Mouse (Mus musculus) lung, postnatal 14 days (tissue): ENCODE data around the gene Igfbpl1.

ENCODE experiments used
- DNase-seq: peaks from one replicate; pipeline ENCODE4 v3.0.0; 2021

Gene Igfbpl1

GRCm38 (mm10) chr4:45826275-45827040 lies at the start of gene Igfbpl1:
Gene Igfbpl1, minus strand, starts transcription at chr4:45826923.
- no peak for DNase-seq

GRCm38 (mm10) chr4:45872147-45872546 lies 45.4 kb upstream of the Igfbpl1 start:
- DNase-seq, result no peak

DNA sequence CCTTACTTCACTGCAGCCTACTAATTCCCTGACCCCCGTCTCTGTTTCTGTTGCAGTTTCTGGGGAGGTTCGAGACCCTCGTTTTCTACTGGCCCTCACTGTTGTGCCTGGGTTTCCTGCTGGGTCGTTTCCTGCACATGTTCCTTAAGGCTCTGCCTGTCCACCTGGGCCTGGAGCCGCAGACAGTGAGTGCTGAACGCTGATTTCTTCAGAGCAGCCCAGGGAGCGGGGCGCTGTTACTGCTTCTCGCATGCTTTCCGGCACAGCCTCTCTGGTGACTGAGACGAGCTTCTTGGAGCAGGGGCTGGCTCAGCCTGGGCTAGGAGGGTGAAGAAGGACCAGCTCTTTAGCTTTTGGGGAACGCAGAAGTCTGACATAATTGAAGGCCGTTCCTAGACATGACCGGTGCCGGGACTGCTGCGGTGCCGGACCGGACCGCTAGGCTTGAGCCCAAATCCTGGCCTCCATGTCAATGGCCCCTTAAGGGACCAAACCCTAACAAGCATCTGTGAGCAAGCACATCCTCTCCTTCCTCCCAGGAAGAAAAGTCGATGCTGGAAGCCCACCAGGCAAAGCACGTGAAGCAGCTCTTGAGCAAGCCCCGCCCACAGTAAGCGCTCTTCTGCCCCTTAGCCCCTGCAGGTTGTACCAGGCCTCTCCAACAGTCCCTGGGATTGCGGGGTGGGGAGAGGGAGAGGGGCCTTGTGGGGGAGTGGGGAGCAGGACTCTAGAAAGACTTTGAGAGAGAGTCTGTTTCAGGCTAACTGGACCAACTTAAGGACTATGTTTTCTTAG lies 42.5 kb upstream of the Igfbpl1 start:
- DNase-seq, result no peak

DNA sequence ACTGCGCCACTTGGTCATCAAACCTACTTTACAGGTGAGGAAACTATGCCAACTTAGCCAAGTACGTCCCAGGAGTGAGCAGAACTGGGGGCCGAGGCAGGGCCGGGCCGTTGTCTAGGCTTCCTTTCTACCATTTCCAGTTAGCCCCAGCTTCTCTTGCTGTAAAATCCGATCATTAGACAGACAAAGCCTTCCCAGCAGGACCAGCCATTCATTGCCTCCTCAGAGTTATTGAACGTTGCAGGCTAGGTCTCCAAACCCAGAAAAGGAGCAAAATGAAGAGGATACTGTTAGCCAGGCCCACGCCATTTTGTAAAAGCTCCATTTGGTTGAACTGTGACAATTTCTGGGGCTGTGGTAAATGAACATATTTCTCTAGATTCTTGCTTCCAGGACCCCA lies 40.7 kb upstream of the Igfbpl1 start:
- DNase-seq, result no peak

- DNase-seq, result no peak
These were observed 34.4 kb upstream of the Igfbpl1 start for GRCm38 (mm10) chr4:45861160-45861559.

- peak; percentile 83 for DNase-seq
These were observed 29.2 kb upstream of the Igfbpl1 start for GRCm38 (mm10) chr4:45855803-45856424.

DNA sequence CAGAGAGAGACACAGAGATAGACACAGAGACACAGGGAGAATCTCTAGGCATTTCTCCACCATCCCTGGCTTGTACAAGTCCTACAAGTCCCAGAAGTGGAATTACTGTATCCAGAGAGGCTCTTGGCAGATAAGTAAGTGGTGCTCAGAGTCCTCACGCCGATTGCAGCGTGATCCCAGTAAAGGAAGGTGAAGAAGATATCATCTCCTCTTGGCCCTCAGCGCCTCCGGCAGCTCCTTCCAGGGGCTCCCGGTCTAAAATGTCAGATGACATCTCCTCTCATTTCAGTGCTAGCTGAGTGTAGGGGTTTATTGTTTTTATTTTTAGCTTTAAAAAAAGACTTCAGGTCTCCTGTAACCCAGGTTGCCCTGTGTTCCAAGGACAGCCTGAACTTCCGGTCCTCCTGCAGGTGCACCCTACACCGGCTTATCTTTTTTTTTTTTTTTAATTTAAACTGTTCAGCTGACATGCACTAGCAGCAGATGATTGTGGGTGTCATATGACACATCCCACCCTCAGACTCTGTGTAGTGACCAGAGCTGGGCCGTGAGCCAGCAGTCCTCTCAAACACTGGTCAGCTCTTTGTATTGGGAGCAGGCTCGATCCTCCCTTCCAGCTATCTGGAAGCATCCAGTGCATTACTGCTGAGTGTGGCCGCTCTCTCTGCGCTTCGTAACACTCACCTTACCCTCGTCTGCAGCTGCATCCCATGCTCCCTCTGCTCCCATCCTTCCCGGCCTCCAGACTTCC lies 26.9 kb upstream of the Igfbpl1 start:
- DNase-seq, result peak; percentile 5

DNA sequence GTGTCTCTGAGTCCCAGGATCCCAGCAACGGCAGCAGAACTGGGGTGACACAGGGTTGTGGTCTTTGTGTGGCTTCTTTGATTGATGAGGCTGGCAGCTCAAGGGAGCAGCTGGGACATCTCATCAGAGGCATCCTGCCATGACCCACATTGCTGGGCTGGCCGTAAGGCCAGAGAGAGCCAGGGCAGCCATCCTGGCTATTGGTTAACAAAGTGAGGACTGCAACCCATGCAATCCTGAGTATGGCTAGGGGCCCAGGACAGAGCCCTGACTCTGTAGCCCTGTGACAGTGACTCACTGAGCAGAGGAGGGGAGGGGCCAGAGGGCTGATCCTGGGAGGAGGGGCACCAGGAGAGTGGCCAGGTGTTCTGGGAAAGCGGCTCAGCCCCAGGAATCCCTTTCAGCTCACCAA lies 24.9 kb upstream of the Igfbpl1 start:
- DNase-seq, result peak; percentile 31

- DNase-seq, result no peak
These were observed 22.7 kb upstream of the Igfbpl1 start for GRCm38 (mm10) chr4:45849419-45849818.

- no peak for DNase-seq
These were observed 22.1 kb upstream of the Igfbpl1 start for GRCm38 (mm10) chr4:45848825-45849156.

- no peak for DNase-seq
These were observed 21.5 kb upstream of the Igfbpl1 start, which contains the start of gene Stra6l for GRCm38 (mm10) chr4:45848109-45848824. Gene Stra6l, plus strand, starts transcription at chr4:45848664.

DNA sequence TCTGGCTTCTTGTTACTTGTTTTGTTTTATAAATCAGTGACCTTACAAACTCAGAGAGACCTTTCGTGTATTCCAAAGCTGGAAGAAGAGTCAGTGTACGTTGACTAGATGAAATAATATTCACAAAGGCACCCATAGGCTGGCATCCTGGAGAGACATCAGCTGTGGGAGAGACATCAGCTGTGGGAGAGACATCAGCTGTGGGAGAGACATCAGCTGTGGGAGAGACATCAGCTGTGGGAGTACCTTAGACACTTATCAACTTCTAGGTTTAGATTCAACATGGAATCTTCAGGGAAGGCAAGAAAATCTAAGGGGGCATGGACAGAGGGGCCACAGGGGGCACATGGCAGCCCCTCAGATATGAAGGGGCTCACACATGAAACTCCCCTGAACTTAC lies 19.5 kb upstream of the Igfbpl1 start:
- no peak for DNase-seq

- peak; percentile 39 for DNase-seq
These were observed 17.6 kb upstream of the Igfbpl1 start for GRCm38 (mm10) chr4:45844355-45844754.

- no peak for DNase-seq
These were observed 6.7 kb upstream of the Igfbpl1 start for GRCm38 (mm10) chr4:45833461-45833860.

DNA sequence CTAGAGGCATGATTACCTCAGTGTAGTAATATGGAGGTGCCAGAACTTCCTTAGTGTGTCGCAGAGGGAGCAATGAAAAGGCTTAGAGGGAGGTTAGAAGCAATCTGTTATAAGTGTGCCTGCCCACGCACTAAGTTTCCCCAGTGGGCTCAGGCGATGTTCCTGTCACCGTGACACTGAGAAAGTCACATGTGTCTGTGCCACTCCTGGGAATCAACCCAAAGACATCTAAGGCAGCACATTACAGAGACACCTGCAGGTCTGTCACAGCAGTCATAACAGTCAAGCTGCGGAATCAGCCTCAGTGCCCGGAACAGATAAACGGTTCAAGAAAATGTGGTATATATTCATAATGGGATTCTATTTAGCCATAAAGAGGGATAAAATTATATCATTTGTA lies 5.3 kb upstream of the Igfbpl1 start:
- DNase-seq, result no peak

DNA sequence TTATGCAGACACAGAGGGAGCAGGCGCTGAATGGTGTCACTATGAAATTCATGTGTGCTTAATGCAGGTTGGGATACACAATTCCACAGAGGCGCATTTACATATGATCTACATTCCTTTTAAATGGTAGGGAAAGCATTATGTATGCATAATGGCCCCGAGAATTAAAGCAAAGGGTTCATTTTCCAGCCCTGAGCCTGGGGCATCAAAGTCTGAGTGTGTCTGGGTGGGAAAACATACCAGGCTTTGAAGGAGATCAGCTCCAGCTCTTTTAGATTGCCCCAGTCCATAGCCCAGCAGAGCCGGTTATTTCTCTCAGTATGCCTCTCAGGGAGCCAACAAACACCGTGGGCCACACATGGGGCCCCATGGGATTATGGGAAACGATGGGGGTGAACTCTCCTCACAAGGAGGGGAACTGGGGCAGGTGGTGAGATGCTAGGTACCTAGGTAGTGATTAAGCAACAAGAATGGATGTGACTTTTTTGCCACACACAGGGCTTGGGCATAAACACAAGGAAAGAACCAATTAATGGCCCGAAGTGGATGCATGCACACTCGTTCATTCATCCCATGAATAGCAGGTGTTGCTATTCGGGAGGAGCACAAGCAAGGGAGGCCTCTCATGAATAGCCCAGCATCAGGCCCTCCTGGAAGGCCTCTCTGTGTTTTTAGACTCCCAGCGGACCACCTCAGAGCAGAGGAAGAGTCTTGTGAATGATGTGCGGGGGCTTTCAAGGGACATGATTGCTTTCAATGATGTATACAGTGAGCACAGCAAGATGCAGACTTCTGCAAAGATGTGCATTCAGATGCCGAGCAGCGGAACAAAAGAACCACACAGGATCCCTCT lies 3.4 kb upstream of the Igfbpl1 start:
- no peak for DNase-seq

GRCm38 (mm10) chr4:45824761-45825556 lies 1.8 kb downstream of the Igfbpl1 start:
- no peak for DNase-seq

- no peak for DNase-seq
These were observed 2.5 kb downstream of the Igfbpl1 start for GRCm38 (mm10) chr4:45824049-45824760.

GRCm38 (mm10) chr4:45822781-45823575 lies 3.7 kb downstream of the Igfbpl1 start:
- no peak for DNase-seq
